ENCODE assay signal across 9 mouse cellular contexts in genomic region chr5:25081545-25081944, GRCm38 (mm10). TPM values are rescaled to one million over a fixed set of nuclear protein-coding genes. Genes with fewer than 3 reads are reported as not detected.
DNase-seq lines count a peak whose midpoint lies in the region; ATAC-seq lines count a peak whose summit lies in the region.
"Had no signal": no experiment of that assay in that cellular context is flagged by ENCODE, and none has a peak within 500 bp of the region (broad histone marks: within the 10 kb centered on the region; RNA-seq: fewer than 3 reads in every experiment).

No protein-coding gene starts in this region.

- H3K27me3 ChIP-seq in kidney, embryonic 16.5 days (ENCODE audit: insufficient read depth, low read length) = no peaks in the 10 kb centered on the region
- H3K27me3 ChIP-seq: embryonic facial prominence, embryonic 15.5 days had no signal

- no peak overlapping the region for H3K27ac ChIP-seq in kidney, embryonic 16.5 days (ENCODE audit: low read length)
- H3K27ac ChIP-seq: embryonic facial prominence, embryonic 15.5 days had no signal

- H3K4me3 ChIP-seq in kidney, embryonic 16.5 days (ENCODE audit: low read length) = no peak overlapping the region
- H3K4me3 ChIP-seq: embryonic facial prominence, embryonic 15.5 days had no signal

- no peak for ATAC-seq in erythroid progenitor cell, adult 5-6 weeks (replicated peaks; ENCODE audit: low FRiP score, poor library complexity, severe bottlenecking)
- ATAC-seq in kidney, embryonic 16.5 days (ENCODE audit: low FRiP score, low TSS enrichment) = no peak

- WGBS in kidney, embryonic 16.5 days = 58% methylated on average over 16 of the region's 16 CpGs

- H3K9ac ChIP-seq in kidney, embryonic 16.5 days (replicated peaks; ENCODE audit: low read length) = no peak overlapping the region
- H3K9ac ChIP-seq: embryonic facial prominence, embryonic 15.5 days had no signal

- H3K4me2 ChIP-seq in kidney, embryonic 16.5 days (replicated peaks; ENCODE audit: low read depth, low read length) = no peak overlapping the region
- H3K4me2 ChIP-seq: embryonic facial prominence, embryonic 15.5 days had no signal

- H3K9me3 ChIP-seq in kidney, embryonic 16.5 days (ENCODE audit: low read length) = no peaks in the 10 kb centered on the region
- H3K9me3 ChIP-seq: embryonic facial prominence, embryonic 15.5 days had no signal

- H3K36me3 ChIP-seq in kidney, embryonic 16.5 days (ENCODE audit: insufficient read depth, low read length) = no peaks in the 10 kb centered on the region
- H3K36me3 ChIP-seq: embryonic facial prominence, embryonic 15.5 days had no signal

- intact Hi-C loops in gastrocnemius, postnatal 14 days (cut with DNase I; ENCODE audit: low total_unique reads) = loop anchor here (5.0 kb wide), 1 partner anchor 59 kb away; no protein-coding TSS in a partner anchor
- intact Hi-C loops in gastrocnemius, postnatal 36 days (cut with DNase I) = loop anchor here (5.0 kb wide), 1 partner anchor 59 kb away; no protein-coding TSS in a partner anchor
- intact Hi-C loops in left cerebral cortex, postnatal 36 days (cut with DNase I) = loop anchor here (2.0 to 5.0 kb wide), 2 partner anchors 23 to 54 kb away; no protein-coding TSS in a partner anchor

- H3K4me1 ChIP-seq in kidney, embryonic 16.5 days (ENCODE audit: insufficient read depth, low read length) = peaks cover 23% of the 10 kb centered on the region

- peak; percentile 19 for DNase-seq in gastrocnemius, postnatal 14 days
- no peak for DNase-seq in gastrocnemius, postnatal 36 days
- peak; percentile 56 for DNase-seq in T-cell, adult 2 months (ENCODE audit: low spot score)
- DNase-seq in left cerebral cortex, postnatal 36 days (ENCODE audit: low spot score in 2 of 2) = peak; percentile 79 to 86
- peak; percentile 35 for DNase-seq in spleen, adult 12 weeks (ENCODE audit: low spot score)
- no peak for DNase-seq in ovary, postnatal 36 days (ENCODE audit: low spot score)

RNA-seq across cellular contexts. Expression of gene Prkag2, which starts 18.9 kb away (rescaled TPM):
- 10 to 100 TPM; 13.1 to 15.1 TPM for total RNA-seq in gastrocnemius, postnatal 14 days (2021)
- 10 to 100 TPM in 1 of 2 experiments, 1 to 10 TPM in 1; 9.0 to 14.9 TPM for total RNA-seq in gastrocnemius, postnatal 36 days (2021)
- total RNA-seq in left cerebral cortex, postnatal 36 days (2021) = 100 to 1,000 TPM in 1 of 2 experiments, 10 to 100 TPM in 1; 90.6 to 123 TPM
- total RNA-seq in erythroid progenitor cell, adult 5-6 weeks (2015; ENCODE audit: low replicate concordance) = 2.5 and 7.5 TPM in 2 replicates
- 1.7 and 5.9 TPM in 2 replicates for total RNA-seq in erythroid progenitor cell, adult 5-6 weeks (2017; ENCODE audit: low replicate concordance)
- 43.4 and 45.9 TPM in 2 replicates for polyA plus RNA-seq in kidney, embryonic 16.5 days (2015; fragmentation: Nextera tagmentation; extraction: Ambion mirVana)

Comparison
In these comparisons a context has a peak if more than half of its experiments do, and no peak if none do; other contexts are left out.
1. DNase-seq: peak in gastrocnemius, postnatal 14 days (single experiment), T-cell, adult 2 months (single experiment), left cerebral cortex, postnatal 36 days (2 of 2) and spleen, adult 12 weeks (single experiment); none in gastrocnemius, postnatal 36 days (0 of 2) and ovary, postnatal 36 days (single experiment).
2. RNA of gene Prkag2, which starts 18.9 kb away (total RNA-seq): 90.6 to 123 TPM in left cerebral cortex, postnatal 36 days; 13.1 to 15.1 TPM in gastrocnemius, postnatal 14 days, 9.0 to 14.9 TPM in gastrocnemius, postnatal 36 days and 1.7 to 7.5 TPM in erythroid progenitor cell, adult 5-6 weeks; every median in the first group is over 4 times any median in the second.